Mouse (Mus musculus): ENCODE data around the gene Slamf9. TPM values are rescaled to one million over a fixed set of nuclear protein-coding genes. Genes with fewer than 3 reads are reported as not detected.

The Slamf9 gene
- total and polyA plus RNA-seq, 3 experiments, result 28.3 to 32.6 (median 30.9) TPM

GRCm38 (mm10) chr1:172514213-172514529, 39.0 kb downstream of the Slamf9 start:
- H3K4me2 ChIP-seq (ENCODE audit: insufficient read depth, low read depth, poor library complexity, severe bottlenecking), result peak overlapping the region; percentile 84
- H3K9ac ChIP-seq (ENCODE audit: insufficient read depth, low read depth), result peak overlapping the region; percentile 88

DNA sequence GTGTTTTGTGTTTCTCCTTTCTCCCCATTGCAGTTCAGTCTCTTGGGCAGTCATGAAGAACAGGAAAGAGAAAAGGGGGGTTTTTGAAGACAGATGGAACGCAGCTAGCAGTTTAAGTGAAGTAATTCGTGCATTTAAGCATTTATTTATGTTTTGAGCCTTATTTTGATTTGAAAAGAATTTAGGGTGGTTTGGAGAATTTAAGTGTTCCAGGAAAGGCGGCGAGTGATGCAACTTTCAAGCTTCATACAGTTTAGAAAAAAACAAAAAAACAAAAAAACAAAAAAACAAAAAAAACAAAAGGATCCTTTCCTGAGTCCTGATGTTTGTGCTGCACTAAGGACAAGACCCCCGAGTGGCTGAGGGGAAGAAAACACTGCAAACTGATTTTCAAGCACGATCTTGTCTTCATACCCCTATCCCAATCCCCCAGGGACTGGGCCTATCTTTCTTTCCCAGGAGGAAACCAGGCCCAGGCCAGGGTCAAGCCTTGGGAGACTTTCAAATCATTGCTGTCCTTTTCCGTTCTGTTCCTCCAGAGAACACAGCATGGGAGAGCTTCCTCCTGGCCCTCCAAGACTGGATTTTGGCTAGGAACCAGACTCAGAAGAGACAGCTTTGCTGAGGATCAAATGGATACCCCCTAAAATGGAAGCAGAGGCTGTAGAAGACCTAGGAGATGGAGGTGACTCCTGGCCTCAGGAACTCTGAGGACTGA, 39.6 kb downstream of the Slamf9 start:
- Histone ChIP-seq H3K79me2 (replicated peaks; ENCODE audit: control insufficient read depth, extremely low read depth, insufficient read depth, poor library complexity, severe bottlenecking) (no peaks in the 10 kb centered on the region), H3K4me2 (ENCODE audit: insufficient read depth, low read depth, poor library complexity, severe bottlenecking) (peak overlapping the region; percentile 84), H3K4me1 (ENCODE audit: control insufficient read depth in 1 of 2, insufficient read depth in 2 of 2) (peaks cover 10 to 41% of the 10 kb centered on the region in 2 experiments), H3K27ac (ENCODE audit: insufficient read depth, low read depth) (peak overlapping the region; percentile 96), H3K4me3 (replicated peaks in 1 of 3; ENCODE audit: low read depth in 2 of 3, low read length in 2 of 3, poor library complexity in 1 of 3) (peak overlapping the region in 2 of 3 experiments; percentile 28 to 51), H3K36me3 (replicated peaks in 1 of 2; ENCODE audit: control insufficient read depth in 1 of 2, insufficient read depth in 1 of 2, low read length in 1 of 2) (peaks cover 0 to 5% of the 10 kb centered on the region in 2 experiments), H3K9me3 (replicated peaks; ENCODE audit: low read length) (peaks cover 11% of the 10 kb centered on the region), H3K27me3 (replicated peaks) (no peaks in the 10 kb centered on the region), H3K9ac (ENCODE audit: insufficient read depth, low read depth) (peak overlapping the region; percentile 88)
- in situ Hi-C loops (cut with MboI; ENCODE audit: low pct_ligation_motif_present, low pct_unique_long_range_greater_than_20kb, low sequenced_read_pairs) (no loop called here), dilution Hi-C loops (cut with MboI; ENCODE audit: extremely low pct_ligation_motif_present, extremely low pct_unique_long_range_greater_than_20kb, low sequenced_read_pairs) (no loop called here)
- DNase-seq (ENCODE audit: extremely low read depth), result no peak
- TF ChIP-seq NRF1 (IDR thresholded peaks at IDR 0.05; ENCODE audit: low read depth, low read length), result 0 out of 2 replicates have a peak, but pooled peaks have one; percentile 3
- no peak for TF ChIP-seq E2F4 (IDR thresholded peaks at IDR 0.05; ENCODE audit: insufficient replicate concordance, low read depth, low read length)
- 0 out of 2 replicates have a peak, but pooled peaks have one; percentile 20 for TF ChIP-seq RCOR1 (conservative IDR thresholded peaks at IDR 0.05; ENCODE audit: low read depth, low read length)

More at GRCm38 (mm10) chr1:172514213-172514529, 39.0 kb downstream of the Slamf9 start:
- in situ Hi-C loops (cut with MboI; ENCODE audit: low pct_ligation_motif_present, low pct_unique_long_range_greater_than_20kb, low sequenced_read_pairs) (no loop called here), dilution Hi-C loops (cut with MboI; ENCODE audit: extremely low pct_ligation_motif_present, extremely low pct_unique_long_range_greater_than_20kb, low sequenced_read_pairs) (no loop called here)
- Histone ChIP-seq H3K4me1 (ENCODE audit: control insufficient read depth in 1 of 2, insufficient read depth in 2 of 2) (peaks cover 13 to 46% of the 10 kb centered on the region in 2 experiments), H3K27ac (ENCODE audit: insufficient read depth, low read depth) (peak overlapping the region; percentile 96), H3K27me3 (replicated peaks) (no peaks in the 10 kb centered on the region), H3K4me3 (replicated peaks in 1 of 3; ENCODE audit: low read depth in 2 of 3, low read length in 2 of 3, poor library complexity in 1 of 3) (peak overlapping the region; percentile 28 to 51 (median 49)), H3K9me3 (replicated peaks; ENCODE audit: low read length) (peaks cover 11% of the 10 kb centered on the region), H3K36me3 (replicated peaks in 1 of 2; ENCODE audit: control insufficient read depth in 1 of 2, insufficient read depth in 1 of 2, low read length in 1 of 2) (peaks cover 0 to 8% of the 10 kb centered on the region in 2 experiments), H3K79me2 (replicated peaks; ENCODE audit: control insufficient read depth, extremely low read depth, insufficient read depth, poor library complexity, severe bottlenecking) (no peaks in the 10 kb centered on the region)
- peak; percentile 69 for DNase-seq (ENCODE audit: extremely low read depth)
- TF ChIP-seq NELFE (IDR thresholded peaks at IDR 0.05; ENCODE audit: low read depth, low read length) (no peak), UBTF (IDR thresholded peaks at IDR 0.05; ENCODE audit: low read depth, low read length) (peak; percentile 26; the same call in 1 of the 2 replicates), KAT2A (IDR thresholded peaks at IDR 0.05; ENCODE audit: insufficient replicate concordance, low read length) (no peak), MAX (IDR thresholded peaks at IDR 0.05; ENCODE audit: low read length) (peak; percentile 36; the same call in 1 of the 2 replicates), IRF4 (IDR thresholded peaks at IDR 0.05; ENCODE audit: low read depth, low read length) (peak; percentile 61; the same call in 1 of the 2 replicates), MEF2A (IDR thresholded peaks at IDR 0.05; ENCODE audit: borderline replicate concordance, low read depth, low read length) (no peak), E2F4 (IDR thresholded peaks at IDR 0.05; ENCODE audit: insufficient replicate concordance, low read depth, low read length) (0 out of 2 replicates have a peak, but pooled peaks have one; percentile 21), CHD1 (IDR thresholded peaks at IDR 0.05; ENCODE audit: low read depth, low read length) (no peak), RAD21 (IDR thresholded peaks at IDR 0.05; ENCODE audit: low read depth, low read length) (no peak), SMC3 (IDR thresholded peaks at IDR 0.05; ENCODE audit: low read depth, low read length) (peak; percentile 8; the same call in 1 of the 2 replicates), ETS1 (conservative IDR thresholded peaks at IDR 0.05; ENCODE audit: low read depth, low read length) (peak; percentile 52), JUN (IDR thresholded peaks at IDR 0.05; ENCODE audit: insufficient read depth, low read depth, low read length) (0 out of 2 replicates have a peak, but pooled peaks have one; percentile 5), ZMIZ1 (IDR thresholded peaks at IDR 0.05; ENCODE audit: low read depth, low read length) (0 out of 2 replicates have a peak, but pooled peaks have one; percentile 11), EP300 (IDR thresholded peaks at IDR 0.05; ENCODE audit: low read length) (peak; percentile 79), HCFC1 (IDR thresholded peaks at IDR 0.05; ENCODE audit: low read depth, low read length) (no peak; the same call in 1 of the 2 replicates), ELF1 (IDR thresholded peaks at IDR 0.05; ENCODE audit: low read depth, low read length) (peak; percentile 6; the same call in 1 of the 2 replicates), BHLHE40 (IDR thresholded peaks at IDR 0.05; ENCODE audit: low read depth, low read length) (no peak), MYC (IDR thresholded peaks at IDR 0.05; ENCODE audit: low read depth, low read length) (0 out of 2 replicates have a peak, but pooled peaks have one; percentile 23), USF1 (IDR thresholded peaks at IDR 0.05; ENCODE audit: low read depth, low read length) (no peak), USF2 (conservative IDR thresholded peaks at IDR 0.05; ENCODE audit: low read depth, low read length) (no peak), CTCF (conservative IDR thresholded peaks at IDR 0.05 in 1 of 2, IDR thresholded peaks at IDR 0.05 in 1 of 2; ENCODE audit: low read depth in 2 of 2, low read length in 2 of 2) (no peak), SIN3A (IDR thresholded peaks at IDR 0.05; ENCODE audit: low read length) (peak; percentile 8; the same call in 1 of the 2 replicates)
